Mouse (Mus musculus): ENCODE data around the gene Hhat.

Gene Hhat

DNA sequence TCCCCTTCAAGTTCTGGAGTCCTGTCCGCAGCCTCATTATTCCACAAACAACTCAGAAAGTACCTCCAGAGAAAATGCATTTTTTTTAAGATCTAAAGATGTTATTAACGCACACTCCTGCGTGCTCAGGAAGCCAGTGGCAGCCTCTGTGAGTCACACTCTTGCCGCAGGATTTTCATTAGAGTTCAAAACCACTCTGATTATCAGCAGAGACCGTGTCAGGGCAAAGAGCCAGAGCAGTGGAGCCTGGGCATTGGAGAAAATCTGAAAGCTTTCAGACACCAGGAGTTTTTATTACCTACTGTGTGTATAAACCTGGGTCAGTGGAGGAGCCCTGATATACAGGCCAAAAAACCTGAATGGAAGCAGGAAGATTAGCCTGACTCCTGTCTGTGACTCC, 292.8 kb downstream of the Hhat start:
- DNase-seq = no peak

DNA sequence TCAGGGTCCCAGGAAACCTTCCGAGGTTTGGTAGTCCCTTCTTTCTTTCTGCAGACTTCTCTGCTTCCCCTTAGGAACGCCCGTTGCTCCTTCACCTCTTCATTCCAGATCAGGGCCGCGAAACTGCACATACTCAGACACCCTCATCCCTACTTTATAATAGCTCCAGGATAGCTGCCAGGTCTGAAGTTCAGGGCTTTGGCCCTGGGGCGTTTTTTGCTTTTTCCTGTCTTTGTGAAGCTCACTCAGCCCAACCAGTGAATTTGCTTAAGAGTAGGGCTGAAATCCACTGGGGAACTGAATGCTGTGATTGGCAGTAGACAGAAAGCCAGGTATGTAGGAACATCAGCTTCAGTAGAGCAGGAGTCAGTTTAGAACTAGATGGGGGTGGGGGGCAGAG, 293.5 kb downstream of the Hhat start:
- no peak for DNase-seq

DNA sequence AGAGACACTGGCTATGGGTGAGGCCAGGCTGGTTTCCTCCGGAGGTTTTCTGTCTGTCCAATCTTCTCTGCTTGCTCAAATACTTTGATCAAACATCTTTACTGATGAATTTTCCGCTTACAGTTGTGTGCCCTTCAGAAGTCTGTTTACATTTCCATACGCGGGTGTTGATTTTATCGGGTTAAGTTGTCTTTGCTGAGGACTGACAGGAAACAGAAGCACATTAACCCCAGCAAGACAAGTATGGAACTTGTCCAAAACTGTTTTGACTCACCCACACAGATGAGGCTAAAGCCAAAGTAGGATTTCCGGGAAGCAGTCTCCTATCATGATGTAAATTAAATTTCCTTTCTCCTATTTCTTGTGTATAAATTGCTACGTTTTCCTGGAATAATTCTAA, 294.3 kb downstream of the Hhat start:
- no peak for DNase-seq

DNA sequence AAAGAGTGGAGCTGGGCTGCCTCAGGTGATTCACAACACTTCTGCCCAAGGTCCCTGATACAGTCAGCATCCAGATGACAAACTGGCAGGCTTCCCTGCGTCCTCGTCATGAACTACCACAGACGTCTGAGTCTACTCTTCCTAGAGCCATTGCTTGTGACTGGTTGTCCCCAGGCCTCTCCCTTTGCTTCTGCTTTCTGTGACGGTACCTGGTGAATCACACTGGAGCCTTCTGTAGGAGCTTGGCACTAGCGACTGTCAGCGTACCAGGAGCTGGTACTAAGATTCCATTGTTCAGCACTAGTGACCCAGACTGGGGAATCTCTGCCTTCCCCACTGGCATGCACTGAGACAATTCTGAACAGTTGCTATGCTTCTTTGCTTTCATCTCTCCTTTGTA, 297.9 kb downstream of the Hhat start:
- no peak for DNase-seq

DNA sequence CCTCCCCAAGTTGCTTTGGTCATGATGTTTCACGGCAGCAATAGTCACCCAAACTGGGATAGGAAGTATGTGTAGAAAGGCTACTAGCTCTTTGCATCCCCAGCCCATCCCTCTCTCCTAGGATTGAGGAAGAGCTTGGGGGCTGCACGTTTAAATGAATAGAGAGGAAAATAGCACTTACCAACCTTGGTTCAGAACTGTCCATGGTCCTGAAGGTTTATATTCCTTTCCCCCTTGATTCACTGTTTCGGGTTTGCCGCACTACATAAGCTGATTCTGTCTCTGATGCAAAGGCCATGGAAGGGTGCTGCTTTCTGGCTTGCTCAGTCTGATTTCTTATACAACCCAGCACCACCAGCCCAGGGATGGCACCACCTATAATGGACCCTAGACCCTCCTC, 298.7 kb downstream of the Hhat start:
- DNase-seq = no peak

DNA sequence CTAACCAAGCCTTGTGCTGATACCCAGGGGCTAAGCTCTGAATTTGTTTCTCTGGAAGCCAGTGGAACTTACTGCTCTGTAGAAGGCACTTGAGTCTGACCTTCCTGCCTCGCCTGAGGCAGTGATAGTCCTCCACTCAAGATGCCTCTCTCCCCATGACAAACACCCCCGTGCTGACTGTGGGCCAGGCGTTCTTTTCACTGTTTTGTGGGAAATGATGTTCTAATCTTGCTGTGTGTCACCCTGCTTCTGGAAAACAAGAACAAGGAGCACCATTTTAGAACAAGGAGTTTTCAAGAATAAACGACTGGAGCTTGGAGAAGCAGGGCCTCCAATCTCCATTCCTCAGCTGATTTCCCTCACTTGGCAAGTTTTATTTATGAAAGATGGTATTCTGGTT, 307.3 kb downstream of the Hhat start:
- no peak for DNase-seq

DNA sequence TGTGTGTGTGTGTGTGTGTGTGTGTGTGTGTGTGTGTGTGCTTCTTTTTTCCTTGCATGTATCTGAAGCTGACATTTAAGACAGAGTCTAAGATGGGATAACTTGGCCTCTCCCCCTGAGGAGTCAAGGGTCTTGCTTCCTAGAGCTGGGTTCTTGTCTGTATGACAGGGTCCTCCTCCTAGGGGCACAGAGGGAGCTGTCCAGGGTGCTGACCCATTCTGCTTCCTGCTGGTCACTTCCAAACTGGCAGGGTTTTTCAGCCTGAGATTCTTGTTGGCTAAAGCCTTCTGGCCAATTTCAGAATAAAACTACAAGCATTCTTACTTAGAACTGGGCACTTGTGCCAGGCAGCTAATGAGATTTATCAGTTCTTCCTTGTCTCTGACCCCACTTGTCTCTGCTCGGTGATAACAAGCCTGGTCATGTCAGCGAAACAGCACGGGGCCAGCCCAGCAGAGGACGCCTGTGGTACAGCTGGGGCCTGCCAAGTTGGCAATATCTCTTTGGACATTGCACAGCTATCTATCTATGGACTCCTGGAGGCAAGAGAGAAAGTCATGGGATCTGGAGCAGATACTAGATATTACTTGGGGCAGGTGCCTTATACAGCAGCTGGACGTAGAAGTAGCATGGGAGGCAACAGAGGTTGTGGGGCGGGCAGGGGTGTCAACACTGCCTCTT, 313.4 kb downstream of the Hhat start:
- peak in 1 of 2 experiments; percentile 50 for DNase-seq

DNA sequence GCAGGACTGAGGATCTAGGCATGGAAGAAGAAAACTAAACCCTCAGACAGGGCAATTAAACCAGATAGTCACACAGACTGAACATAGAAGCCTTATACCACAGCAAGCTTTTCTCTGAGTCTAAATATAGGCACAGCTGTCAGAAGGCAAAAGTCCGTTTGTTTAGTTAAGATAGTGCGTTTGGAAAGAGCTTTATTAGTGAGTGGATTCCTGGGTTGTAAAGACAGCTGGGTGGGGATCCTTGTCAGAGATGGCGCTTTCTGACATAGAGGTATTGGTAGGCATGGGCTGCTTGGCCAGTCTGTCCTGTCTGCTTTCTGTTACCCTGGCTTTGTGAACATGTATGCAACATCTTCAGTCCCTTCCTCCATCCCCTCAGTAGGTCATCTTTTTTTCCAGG, 314.0 kb downstream of the Hhat start:
- no peak for DNase-seq

DNA sequence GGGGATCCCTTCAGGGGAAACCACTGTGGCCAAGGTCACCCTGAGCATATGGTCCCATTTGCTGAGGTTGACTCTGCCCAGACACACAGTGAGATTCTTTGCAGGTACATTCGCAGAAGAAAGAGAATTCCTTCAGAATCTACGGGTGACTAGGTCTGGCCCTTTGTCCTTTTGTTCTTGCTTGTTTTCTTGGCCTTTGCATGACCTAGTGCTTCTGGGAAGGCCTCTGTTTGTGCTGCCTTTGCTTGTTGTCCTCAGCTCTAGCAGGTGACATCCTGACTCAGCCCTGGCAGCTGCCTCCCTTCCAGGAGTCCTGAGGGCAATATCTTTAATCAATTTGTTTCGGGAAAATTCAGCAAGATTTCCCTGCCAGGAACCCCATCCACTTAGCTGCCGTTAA, 316.0 kb downstream of the Hhat start:
- DNase-seq = no peak

DNA sequence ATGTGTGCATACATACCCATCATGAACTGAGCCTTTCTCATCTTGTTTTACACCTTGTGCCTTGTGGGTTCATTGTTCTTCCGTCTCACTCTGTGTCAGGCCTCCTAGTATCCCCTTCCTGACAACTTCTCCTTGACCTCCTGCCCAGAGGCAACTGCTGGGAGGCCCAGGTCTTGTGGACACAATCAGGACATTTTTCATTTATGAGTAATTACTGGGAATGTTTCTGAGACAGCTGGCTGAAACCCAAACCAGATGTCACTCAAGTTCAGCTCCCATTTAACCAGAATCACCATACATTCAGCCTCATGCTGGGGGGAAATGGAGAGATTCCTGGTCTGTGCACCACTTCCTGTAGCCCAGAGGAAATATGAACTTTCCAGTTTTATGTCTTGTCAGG, 316.5 kb downstream of the Hhat start:
- DNase-seq = no peak

DNA sequence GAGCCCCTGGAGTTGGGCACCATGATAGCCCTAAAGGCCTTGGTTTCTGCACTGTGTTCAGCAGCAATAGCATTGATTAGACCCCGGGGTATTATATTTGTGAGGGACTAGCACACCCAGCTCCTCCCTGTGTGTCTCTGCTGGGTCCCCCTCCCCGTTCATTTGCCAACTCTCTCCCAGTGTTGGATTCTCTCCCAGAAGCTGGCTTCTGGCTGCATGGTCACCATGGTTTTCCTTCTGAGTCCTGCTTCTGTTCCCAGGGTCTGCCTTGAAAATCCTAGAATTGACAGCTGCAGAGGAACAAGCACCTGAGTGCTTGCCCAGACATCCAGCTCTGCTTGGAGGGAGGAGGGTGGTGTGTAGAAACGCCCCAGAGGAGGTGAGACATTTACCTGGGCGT, 319.3 kb downstream of the Hhat start:
- peak in 1 of 2 experiments; percentile 37 for DNase-seq

DNA sequence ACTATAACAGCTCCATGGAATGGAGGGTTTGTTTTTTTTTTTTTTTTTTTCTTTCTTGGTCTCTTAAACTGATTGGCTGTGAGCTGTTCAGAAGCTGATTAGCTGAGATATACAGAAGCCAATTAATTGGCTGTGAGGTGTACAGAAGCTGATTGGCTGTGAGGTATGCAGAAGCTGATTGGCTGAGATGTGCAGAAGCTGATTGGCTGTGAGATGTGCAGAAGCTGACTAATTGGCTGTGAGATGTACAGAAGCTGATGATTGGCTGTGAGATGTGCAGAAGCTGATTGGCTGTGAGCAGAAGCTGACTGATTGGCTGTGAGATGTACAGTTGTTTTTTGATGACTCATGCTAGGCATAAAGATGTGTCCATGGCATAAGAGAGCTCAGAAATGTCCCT, 320.6 kb downstream of the Hhat start:
- no peak for DNase-seq

DNA sequence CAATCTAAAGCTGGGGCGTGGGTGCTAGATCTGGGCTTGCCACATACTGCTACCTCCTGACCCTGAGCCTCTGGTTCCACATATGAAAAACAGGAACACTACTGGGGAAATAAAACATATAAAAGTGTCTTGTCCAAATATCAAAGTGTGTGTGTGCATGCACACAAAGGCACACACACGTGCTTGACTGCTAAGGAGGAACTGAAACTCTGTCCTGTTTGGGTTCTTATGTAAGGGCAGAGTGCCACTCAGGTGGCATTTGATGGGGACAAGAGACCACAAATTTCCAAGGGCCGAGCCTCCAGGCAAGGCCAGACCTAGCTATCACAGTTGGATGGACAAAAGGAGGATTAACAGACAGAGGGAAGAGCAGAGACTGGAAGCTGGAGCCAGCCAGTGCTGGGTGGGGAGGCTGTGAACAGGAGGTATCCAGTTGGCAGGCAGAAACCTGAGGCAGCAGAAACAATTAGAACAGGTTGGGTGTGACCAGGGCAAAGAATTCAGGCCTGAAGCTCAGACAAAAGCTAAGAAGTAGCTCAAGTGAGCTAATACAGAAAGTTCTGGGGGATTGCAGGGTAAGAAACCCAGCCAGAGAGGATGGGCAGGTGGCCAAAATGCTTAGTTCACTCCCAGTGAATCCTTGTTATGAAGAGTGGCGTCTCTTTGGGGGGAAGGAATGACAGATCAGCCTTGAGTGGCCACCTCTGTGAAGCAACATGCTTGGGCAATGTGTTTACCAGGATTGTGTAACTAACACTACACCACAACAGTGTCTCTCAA, 321.3 kb downstream of the Hhat start:
- DNase-seq = peak; percentile 69 to 70

DNA sequence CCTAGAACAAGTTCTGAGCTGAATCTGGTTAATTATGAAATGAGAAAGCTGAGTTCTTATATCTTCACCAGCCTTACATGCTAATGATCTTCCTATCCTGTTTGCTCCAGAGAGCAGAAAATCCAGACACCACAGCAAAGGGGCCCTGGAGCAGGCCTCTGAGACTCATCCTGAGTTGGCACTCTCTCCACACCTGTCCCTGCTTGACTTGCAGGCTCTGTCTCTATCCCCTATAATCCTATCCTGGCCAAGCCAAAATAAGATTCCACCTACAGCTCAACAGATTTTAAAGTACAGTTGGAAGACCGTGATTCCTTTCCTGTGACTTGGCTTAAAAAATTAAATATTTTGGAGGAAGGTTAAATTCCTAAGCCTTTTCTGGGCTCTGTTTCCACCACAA, 322.5 kb downstream of the Hhat start:
- no peak for DNase-seq

DNA sequence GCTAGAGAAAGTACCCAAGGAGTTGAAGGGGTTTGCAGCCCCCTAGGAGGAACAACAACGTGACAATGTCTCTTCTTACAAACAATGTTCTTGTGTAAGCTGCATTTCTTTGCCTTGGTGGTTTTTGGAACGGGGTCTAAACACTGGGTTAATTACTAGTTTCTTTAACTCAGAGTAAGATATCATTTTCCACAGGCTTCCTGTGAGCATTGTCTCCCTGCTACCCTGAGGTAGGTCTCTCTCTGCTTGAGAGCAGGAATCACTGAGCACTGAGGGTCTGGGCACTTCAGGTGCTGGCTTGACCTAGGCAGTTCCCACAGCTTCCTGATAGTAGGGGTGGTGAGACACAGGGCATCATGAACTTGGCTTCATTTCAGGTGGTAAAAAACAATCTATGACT, 323.4 kb downstream of the Hhat start:
- no peak for DNase-seq
